Mouse (Mus musculus): ENCODE results near the gene Ptprk.

DNA sequence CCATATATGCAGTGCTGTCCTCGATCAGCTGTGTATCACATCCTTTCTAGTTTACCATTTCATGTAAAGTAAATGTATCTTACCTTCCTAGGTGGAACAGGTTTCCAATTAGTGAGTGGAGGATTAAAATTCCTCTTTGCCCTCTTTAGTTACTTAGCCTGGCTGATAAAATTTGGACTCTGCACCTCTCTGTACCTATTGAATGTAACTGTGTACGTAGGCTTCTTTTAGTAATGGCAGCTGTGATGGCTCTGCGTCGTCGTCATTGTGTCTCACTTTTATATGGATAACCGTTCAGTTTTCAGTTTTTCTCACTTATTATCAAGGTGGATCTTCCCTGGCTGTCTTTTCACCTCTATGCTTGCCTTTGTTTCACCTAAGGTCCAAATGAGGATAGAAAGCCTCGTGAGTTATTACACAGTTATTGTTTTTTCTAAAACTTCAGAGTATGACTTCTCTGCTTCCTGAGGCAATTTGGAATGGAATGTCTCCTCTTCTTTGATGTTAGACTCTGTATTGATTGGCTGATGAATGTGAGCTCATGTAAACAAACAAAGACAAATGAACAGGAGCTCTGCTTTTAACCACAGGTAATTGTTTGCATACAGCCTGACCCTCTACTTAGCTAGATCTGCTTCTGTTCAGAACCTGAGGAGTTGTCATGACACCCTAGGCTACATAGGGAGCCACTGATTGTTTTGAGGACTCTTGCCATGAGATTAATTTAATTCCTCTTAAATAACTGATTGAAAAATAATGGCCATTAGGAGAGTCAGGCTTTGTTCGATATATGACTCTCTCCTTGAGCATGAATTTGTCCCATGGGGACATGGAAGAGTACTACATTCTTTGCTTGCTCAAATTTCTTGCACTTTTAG, 197.3 kb downstream of the Ptprk start:
- no peak for TF ChIP-seq CTCF (conservative IDR thresholded peaks at IDR 0.05; ENCODE audit: low read length)
- TF ChIP-seq NANOG (IDR thresholded peaks at IDR 0.05; ENCODE audit: borderline replicate concordance, low read length) = no peak

All from E14TG2a.4 (cell line).